Mouse (Mus musculus): ENCODE results near the gene 2210011C24Rik. TPM values are rescaled to one million over a fixed set of nuclear protein-coding genes. Genes with fewer than 3 reads are reported as not detected.

The 2210011C24Rik gene
- polyA plus RNA-seq, 2 experiments, result 1.1 to 2.0 TPM

DNA sequence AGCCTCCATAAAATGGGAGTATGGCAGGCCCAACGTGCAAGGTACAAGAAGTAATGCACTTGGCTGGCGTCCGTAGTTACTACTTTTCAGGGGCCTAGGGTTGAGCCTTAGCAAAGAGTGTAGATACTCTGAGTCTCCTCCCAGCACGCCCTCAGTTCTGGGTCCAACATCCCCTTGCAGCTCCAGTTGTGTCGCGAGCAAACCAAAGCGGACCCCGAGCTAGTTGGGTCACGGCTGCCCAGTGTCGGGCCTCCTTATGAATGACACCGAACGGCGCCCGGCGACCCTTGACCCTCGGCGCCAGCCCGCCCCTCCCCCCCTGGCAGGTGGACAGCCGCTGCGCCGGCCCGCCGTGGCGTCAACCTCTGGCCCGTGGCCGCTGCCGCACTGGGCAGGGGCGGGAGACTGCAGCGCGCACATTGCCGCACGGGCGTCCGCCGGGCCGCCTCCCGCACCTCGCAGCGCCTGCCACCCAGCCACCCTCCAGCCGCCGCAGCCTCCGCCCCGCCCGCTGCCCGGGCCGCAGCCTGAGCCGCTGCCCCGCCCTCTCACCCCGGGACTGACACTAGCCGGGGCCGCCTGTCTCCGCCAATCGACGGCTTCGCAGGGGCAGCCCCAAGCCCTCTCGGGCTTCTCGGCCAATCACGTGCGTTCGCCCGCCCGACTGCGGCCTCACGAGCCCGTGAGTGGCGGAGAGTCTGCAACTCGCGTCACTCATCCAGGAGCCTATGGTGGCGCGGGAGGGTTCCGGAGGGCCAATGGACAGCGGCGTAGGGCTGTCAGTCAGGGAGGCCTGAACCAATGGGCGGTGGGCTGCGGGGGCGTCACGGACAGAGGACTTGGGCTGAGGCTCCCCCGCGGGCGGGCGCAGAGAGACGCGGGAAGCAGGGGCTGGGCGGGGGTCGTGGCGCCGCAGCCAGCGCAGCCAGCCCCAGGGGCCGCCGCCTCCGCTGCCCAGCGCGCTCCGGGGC, 39.5 kb downstream of the 2210011C24Rik start, which contains the start of gene Prkaca:
TSS of gene Prkaca (plus strand) at position 844 of the 971 bp plus-strand sequence.
- under 1% methylated on average over 42 of the region's 94 CpGs for WGBS

DNA sequence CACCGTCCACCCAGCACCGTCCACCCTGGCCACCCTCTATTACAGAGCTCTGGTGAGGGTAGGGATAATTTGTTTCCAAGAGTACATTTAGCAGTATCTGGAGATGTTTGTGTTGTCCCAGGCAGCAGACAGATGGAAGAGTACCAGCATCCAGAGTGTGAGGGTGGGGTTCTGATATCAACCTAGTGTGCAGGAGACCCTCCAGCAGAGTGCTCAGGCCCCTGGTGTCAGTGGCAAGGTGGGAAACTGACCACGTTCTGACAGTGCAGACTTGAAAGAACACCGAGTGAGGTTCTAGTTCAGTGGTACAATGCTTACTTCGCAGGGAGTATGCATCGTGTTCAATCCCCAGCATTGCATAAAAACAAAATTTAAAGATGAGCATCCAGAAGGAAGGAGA, 40.3 kb downstream of the 2210011C24Rik start:
- Histone ChIP-seq H3K9ac (ENCODE audit: low read depth, low read length, severe bottlenecking) (peak overlapping the region; percentile 75; the same call in 1 of the 2 replicates), H3K27ac (replicated peaks; ENCODE audit: low read depth, low read length) (no peak overlapping the region), H3K4me2 (replicated peaks; ENCODE audit: low read depth, low read length, severe bottlenecking) (peak overlapping the region; percentile 74; the same call in 1 of the 2 replicates), H3K9me3 (ENCODE audit: control insufficient read depth, low read length) (no peaks in the 10 kb centered on the region), H3K36me3 (ENCODE audit: control insufficient read depth, insufficient read depth, low read length) (peaks cover 31% of the 10 kb centered on the region; the same call in 1 of the 2 replicates), H3K27me3 (ENCODE audit: control insufficient read depth, insufficient read depth, low read length) (no peaks in the 10 kb centered on the region), H3K4me1 (ENCODE audit: control insufficient read depth, insufficient read depth, low read length) (peaks cover 9% of the 10 kb centered on the region), H3K4me3 (replicated peaks; ENCODE audit: low read length) (peak overlapping the region; percentile 84)
- TF ChIP-seq POLR2A (IDR thresholded peaks at IDR 0.05; ENCODE audit: borderline replicate concordance, extremely low read depth, insufficient read depth, insufficient read length), result no peak
- no peak for DNase-seq (ENCODE audit: low spot score)
- ATAC-seq (ENCODE audit: low FRiP score, low read depth), result no peak
- WGBS, result 79% methylated on average over 6 of the region's 6 CpGs

More for the DNA sequence above, 39.5 kb downstream of the 2210011C24Rik start, which contains the start of gene Prkaca:
- Histone ChIP-seq H3K4me2 (replicated peaks; ENCODE audit: low read depth, low read length, severe bottlenecking) (peak within 1 kb of the TSS; percentile 87), H3K4me1 (ENCODE audit: control insufficient read depth, insufficient read depth, low read length) (peaks cover 15% of the 10 kb centered on the region), H3K9ac (ENCODE audit: low read depth, low read length, severe bottlenecking) (peak within 1 kb of the TSS; percentile 77), H3K27ac (replicated peaks; ENCODE audit: low read depth, low read length) (peak within 1 kb of the TSS; percentile 38; the same call in 1 of the 2 replicates), H3K9me3 (ENCODE audit: control insufficient read depth, low read length) (no peaks in the 10 kb centered on the region), H3K4me3 (replicated peaks; ENCODE audit: low read length) (peak within 1 kb of the TSS; percentile 84), H3K36me3 (ENCODE audit: control insufficient read depth, insufficient read depth, low read length) (peaks cover 27% of the 10 kb centered on the region; the same call in 1 of the 2 replicates), H3K27me3 (ENCODE audit: control insufficient read depth, insufficient read depth, low read length) (no peaks in the 10 kb centered on the region)
- DNase-seq (ENCODE audit: low spot score) (peak; percentile 98), ATAC-seq (ENCODE audit: low FRiP score, low read depth) (peak; percentile 100)
- TF ChIP-seq POLR2A (IDR thresholded peaks at IDR 0.05; ENCODE audit: borderline replicate concordance, extremely low read depth, insufficient read depth, insufficient read length), result no peak

DNA sequence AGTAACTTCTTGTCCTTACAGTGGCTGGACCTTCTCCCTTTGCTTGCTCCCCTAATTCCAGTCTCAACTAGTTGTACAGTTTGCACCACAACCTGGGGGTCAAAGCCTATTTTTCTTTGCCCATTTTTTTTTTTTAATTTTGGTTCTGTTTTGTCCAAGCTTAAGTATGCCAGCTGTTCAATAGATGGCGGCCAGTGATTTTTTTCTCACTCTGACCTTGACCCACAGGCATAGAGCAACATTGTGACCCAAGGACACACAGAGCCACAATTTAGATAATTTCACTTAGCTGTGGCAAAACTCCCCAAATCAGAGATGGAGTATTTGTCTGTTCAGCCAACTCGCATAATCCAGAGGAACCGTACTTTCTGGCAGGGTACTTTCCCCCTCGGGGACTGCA, 40.9 kb downstream of the 2210011C24Rik start:
- no peak for TF ChIP-seq POLR2A (IDR thresholded peaks at IDR 0.05; ENCODE audit: borderline replicate concordance, extremely low read depth, insufficient read depth, insufficient read length)
- Histone ChIP-seq H3K27ac (replicated peaks; ENCODE audit: low read depth, low read length) (no peak overlapping the region), H3K9ac (ENCODE audit: low read depth, low read length, severe bottlenecking) (no peak overlapping the region), H3K27me3 (ENCODE audit: control insufficient read depth, insufficient read depth, low read length) (no peaks in the 10 kb centered on the region), H3K4me2 (replicated peaks; ENCODE audit: low read depth, low read length, severe bottlenecking) (no peak overlapping the region), H3K36me3 (ENCODE audit: control insufficient read depth, insufficient read depth, low read length) (peaks cover 30% of the 10 kb centered on the region; the same call in 1 of the 2 replicates), H3K4me1 (ENCODE audit: control insufficient read depth, insufficient read depth, low read length) (peaks cover 9% of the 10 kb centered on the region), H3K9me3 (ENCODE audit: control insufficient read depth, low read length) (no peaks in the 10 kb centered on the region), H3K4me3 (replicated peaks; ENCODE audit: low read length) (no peak overlapping the region)
- WGBS, result 89% methylated on average over 4 of the region's 4 CpGs
- ATAC-seq (ENCODE audit: low FRiP score, low read depth) (no peak), DNase-seq (ENCODE audit: low spot score) (no peak)

DNA sequence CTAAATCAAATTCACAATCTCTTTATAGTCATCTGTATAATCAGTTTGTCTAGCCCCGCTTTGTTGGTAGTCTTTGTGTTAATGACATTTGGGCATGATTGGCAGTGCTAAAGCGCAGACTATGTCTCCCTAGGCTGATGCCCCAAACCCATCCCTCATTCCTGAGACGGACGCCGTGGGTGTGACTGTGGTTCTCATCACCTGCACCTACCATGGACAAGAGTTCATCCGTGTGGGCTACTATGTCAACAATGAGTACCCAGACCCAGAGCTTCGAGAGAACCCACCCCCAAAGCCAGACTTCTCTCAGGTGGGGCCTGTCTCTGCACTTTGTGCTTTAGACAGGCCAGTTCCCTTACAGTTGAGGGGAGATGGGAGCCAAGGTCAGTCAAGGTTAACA, 44.3 kb downstream of the 2210011C24Rik start:
- no peaks in the 10 kb centered on the region for H3K4me1 ChIP-seq (ENCODE audit: control insufficient read depth, insufficient read depth, low read length)
- WGBS, result 93% methylated on average over 7 of the region's 7 CpGs
- H3K27ac ChIP-seq (replicated peaks; ENCODE audit: low read depth, low read length), result no peak overlapping the region
- peaks cover 27% of the 10 kb centered on the region; the same call in 1 of the 2 replicates for H3K36me3 ChIP-seq (ENCODE audit: control insufficient read depth, insufficient read depth, low read length)
- H3K27me3 ChIP-seq (ENCODE audit: control insufficient read depth, insufficient read depth, low read length), result no peaks in the 10 kb centered on the region
- DNase-seq (ENCODE audit: low spot score) (no peak), ATAC-seq (ENCODE audit: low FRiP score, low read depth) (no peak)
- H3K4me2 ChIP-seq (replicated peaks; ENCODE audit: low read depth, low read length, severe bottlenecking), result no peak overlapping the region
- H3K9me3 ChIP-seq (ENCODE audit: control insufficient read depth, low read length), result no peaks in the 10 kb centered on the region
- H3K4me3 ChIP-seq (replicated peaks; ENCODE audit: low read length), result no peak overlapping the region
- no peak for TF ChIP-seq POLR2A (IDR thresholded peaks at IDR 0.05; ENCODE audit: borderline replicate concordance, extremely low read depth, insufficient read depth, insufficient read length)
- H3K9ac ChIP-seq (ENCODE audit: low read depth, low read length, severe bottlenecking), result no peak overlapping the region

DNA sequence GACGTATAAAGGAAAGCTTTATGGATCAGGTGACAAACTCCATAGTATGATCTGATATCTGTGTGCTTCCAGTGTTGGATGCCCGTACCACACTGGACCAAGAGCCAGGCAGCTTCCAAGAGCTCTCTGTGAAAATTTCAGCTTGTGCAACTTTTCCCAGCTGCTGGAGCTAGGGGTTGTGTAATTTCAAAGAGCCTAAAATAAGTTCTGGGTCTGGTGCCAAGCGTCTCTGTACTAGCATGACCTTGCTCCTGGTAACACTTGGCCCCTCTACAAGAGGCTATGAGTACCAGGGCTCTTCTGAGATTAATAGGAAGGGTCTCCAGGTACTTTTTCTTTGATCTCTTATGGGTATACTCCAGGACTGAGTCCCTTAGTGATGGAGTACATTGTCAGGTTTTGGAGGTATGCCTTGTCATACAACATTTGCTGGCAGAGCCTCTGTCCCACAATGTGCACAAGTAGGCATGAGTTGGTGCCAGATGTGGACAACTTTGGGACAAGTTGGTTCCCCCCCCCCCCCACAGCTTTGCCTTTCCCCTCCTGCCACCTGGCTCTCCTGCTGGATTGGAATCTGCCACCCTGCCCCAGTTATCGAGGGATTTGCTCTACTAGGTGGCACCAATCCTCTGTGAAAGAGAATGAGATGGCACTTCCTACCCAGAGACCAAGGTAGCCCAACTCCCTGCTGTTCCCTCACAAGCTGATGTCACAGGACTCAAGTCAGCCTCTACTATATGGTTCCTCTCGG, 47.8 kb downstream of the 2210011C24Rik start:
- ATAC-seq (ENCODE audit: low FRiP score, low read depth) (no peak; the same call in 1 of the 2 replicates), DNase-seq (ENCODE audit: low spot score) (no peak)
- Histone ChIP-seq H3K9me3 (ENCODE audit: control insufficient read depth, low read length) (no peaks in the 10 kb centered on the region), H3K36me3 (ENCODE audit: control insufficient read depth, insufficient read depth, low read length) (peaks cover 18% of the 10 kb centered on the region; the same call in 1 of the 2 replicates), H3K27me3 (ENCODE audit: control insufficient read depth, insufficient read depth, low read length) (no peaks in the 10 kb centered on the region), H3K4me1 (ENCODE audit: control insufficient read depth, insufficient read depth, low read length) (no peaks in the 10 kb centered on the region), H3K4me3 (replicated peaks; ENCODE audit: low read length) (no peak overlapping the region), H3K4me2 (replicated peaks; ENCODE audit: low read depth, low read length, severe bottlenecking) (no peak overlapping the region), H3K9ac (ENCODE audit: low read depth, low read length, severe bottlenecking) (no peak overlapping the region), H3K27ac (replicated peaks; ENCODE audit: low read depth, low read length) (no peak overlapping the region)
- TF ChIP-seq POLR2A (IDR thresholded peaks at IDR 0.05; ENCODE audit: borderline replicate concordance, extremely low read depth, insufficient read depth, insufficient read length), result no peak
- WGBS, result 82% methylated on average over 5 of the region's 5 CpGs

MicroRNAs encoded within 50 kb of the gene (microRNA counts, 519-probe panel; counts per million panel counts)
- microRNA mmu-miR-1199, result not detected

Small RNA genes within 50 kb of the gene (microRNA-seq; reads per million reads assigned to microRNA genes)
- gene Mir1199, result not detected
- gene Mir8111, result 0.69 reads per million

Other genes with a start within 250 kb of the 2210011C24Rik start
- 123 and 177 TPM in 2 replicates for gene Adgrl1, start 112.1 kb downstream of the 2210011C24Rik start, polyA plus RNA-seq (2012; rRNA removed)
- gene Adgrl1, start 112.1 kb downstream of the 2210011C24Rik start, polyA plus RNA-seq (2014; fragmentation: Nextera tagmentation; extraction: Ambion mirVana), result 38.5 and 45.3 TPM in 2 replicates
- 0.63 and 0.69 TPM in 2 replicates for gene Gm10644, start 57.0 kb downstream of the 2210011C24Rik start, polyA plus RNA-seq (2012; rRNA removed)
- 0.48 and 0.53 TPM in 2 replicates for gene Gm10644, start 57.0 kb downstream of the 2210011C24Rik start, polyA plus RNA-seq (2014; fragmentation: Nextera tagmentation; extraction: Ambion mirVana)
- gene Asf1b, start 56.7 kb downstream of the 2210011C24Rik start, polyA plus RNA-seq (2012; rRNA removed), result 70.4 and 76.2 TPM in 2 replicates
- 56.0 and 61.2 TPM in 2 replicates for gene Asf1b, start 56.7 kb downstream of the 2210011C24Rik start, polyA plus RNA-seq (2014; fragmentation: Nextera tagmentation; extraction: Ambion mirVana)
- 132 and 141 TPM in 2 replicates for gene Prkaca, start 39.2 kb downstream of the 2210011C24Rik start, polyA plus RNA-seq (2012; rRNA removed)
- 151 and 158 TPM in 2 replicates for gene Prkaca, start 39.2 kb downstream of the 2210011C24Rik start, polyA plus RNA-seq (2014; fragmentation: Nextera tagmentation; extraction: Ambion mirVana)
- gene Samd1, start 14.5 kb downstream of the 2210011C24Rik start, polyA plus RNA-seq (2012; rRNA removed), result 99.8 and 111 TPM in 2 replicates
- 17.2 and 17.4 TPM in 2 replicates for gene Samd1, start 14.5 kb downstream of the 2210011C24Rik start, polyA plus RNA-seq (2014; fragmentation: Nextera tagmentation; extraction: Ambion mirVana)
- gene 1700067K01Rik, start 10.7 kb downstream of the 2210011C24Rik start, polyA plus RNA-seq (2012; rRNA removed), result 0.72 and 0.73 TPM in 2 replicates
- 1.6 and 2.3 TPM in 2 replicates for gene 1700067K01Rik, start 10.7 kb downstream of the 2210011C24Rik start, polyA plus RNA-seq (2014; fragmentation: Nextera tagmentation; extraction: Ambion mirVana)
- gene Palm3, start 9.3 kb upstream of the 2210011C24Rik start, polyA plus RNA-seq (2012; rRNA removed), result 4.5 and 8.6 TPM in 2 replicates
- gene Palm3, start 9.3 kb upstream of the 2210011C24Rik start, polyA plus RNA-seq (2014; fragmentation: Nextera tagmentation; extraction: Ambion mirVana), result 3.0 and 4.6 TPM in 2 replicates
- 2.1 and 2.3 TPM in 2 replicates for gene Il27ra, start 30.4 kb upstream of the 2210011C24Rik start, polyA plus RNA-seq (2012; rRNA removed)
- 0.78 and 0.79 TPM in 2 replicates for gene Il27ra, start 30.4 kb upstream of the 2210011C24Rik start, polyA plus RNA-seq (2014; fragmentation: Nextera tagmentation; extraction: Ambion mirVana)
- not detected in 2 replicates for gene Rln3, start 32.8 kb upstream of the 2210011C24Rik start, polyA plus RNA-seq (2012; rRNA removed)
- not detected in 2 replicates for gene Rln3, start 32.8 kb upstream of the 2210011C24Rik start, polyA plus RNA-seq (2014; fragmentation: Nextera tagmentation; extraction: Ambion mirVana)
- 2.2 and 2.6 TPM in 2 replicates for gene Gm10643, start 53.0 kb upstream of the 2210011C24Rik start, polyA plus RNA-seq (2012; rRNA removed)
- 2.0 and 2.1 TPM in 2 replicates for gene Gm10643, start 53.0 kb upstream of the 2210011C24Rik start, polyA plus RNA-seq (2014; fragmentation: Nextera tagmentation; extraction: Ambion mirVana)
- 30.4 and 39.4 TPM in 2 replicates for gene Rfx1, start 54.7 kb upstream of the 2210011C24Rik start, polyA plus RNA-seq (2012; rRNA removed)
- 9.8 and 12.8 TPM in 2 replicates for gene Rfx1, start 54.7 kb upstream of the 2210011C24Rik start, polyA plus RNA-seq (2014; fragmentation: Nextera tagmentation; extraction: Ambion mirVana)
- 79.5 and 103 TPM in 2 replicates for gene Dcaf15, start 92.6 kb upstream of the 2210011C24Rik start, polyA plus RNA-seq (2012; rRNA removed)
- 8.7 and 11.5 TPM in 2 replicates for gene Dcaf15, start 92.6 kb upstream of the 2210011C24Rik start, polyA plus RNA-seq (2014; fragmentation: Nextera tagmentation; extraction: Ambion mirVana)
- gene Podnl1, start 113.8 kb upstream of the 2210011C24Rik start, polyA plus RNA-seq (2012; rRNA removed), result 4.9 and 6.7 TPM in 2 replicates
- gene Podnl1, start 113.8 kb upstream of the 2210011C24Rik start, polyA plus RNA-seq (2014; fragmentation: Nextera tagmentation; extraction: Ambion mirVana), result 1.3 and 1.5 TPM in 2 replicates
- 30.9 and 34.3 TPM in 2 replicates for gene Cc2d1a, start 135.8 kb upstream of the 2210011C24Rik start, polyA plus RNA-seq (2012; rRNA removed)
- 21.6 and 22.9 TPM in 2 replicates for gene Cc2d1a, start 135.8 kb upstream of the 2210011C24Rik start, polyA plus RNA-seq (2014; fragmentation: Nextera tagmentation; extraction: Ambion mirVana)
- gene 4930432K21Rik, start 135.9 kb upstream of the 2210011C24Rik start, polyA plus RNA-seq (2012; rRNA removed), result 1.7 TPM in 2 replicates
- gene 4930432K21Rik, start 135.9 kb upstream of the 2210011C24Rik start, polyA plus RNA-seq (2014; fragmentation: Nextera tagmentation; extraction: Ambion mirVana), result 0.44 and 0.72 TPM in 2 replicates
- gene Nanos3, start 173.0 kb upstream of the 2210011C24Rik start, polyA plus RNA-seq (2012; rRNA removed), result 3.0 and 4.8 TPM in 2 replicates
- 5.4 and 5.8 TPM in 2 replicates for gene Nanos3, start 173.0 kb upstream of the 2210011C24Rik start, polyA plus RNA-seq (2014; fragmentation: Nextera tagmentation; extraction: Ambion mirVana)
- gene Zswim4, start 224.9 kb upstream of the 2210011C24Rik start, polyA plus RNA-seq (2012; rRNA removed), result 23.8 and 35.1 TPM in 2 replicates
- 13.9 and 17.1 TPM in 2 replicates for gene Zswim4, start 224.9 kb upstream of the 2210011C24Rik start, polyA plus RNA-seq (2014; fragmentation: Nextera tagmentation; extraction: Ambion mirVana)
- gene D8Ertd738e, start 237.5 kb upstream of the 2210011C24Rik start, polyA plus RNA-seq (2012; rRNA removed), result 173 and 221 TPM in 2 replicates
- 374 and 380 TPM in 2 replicates for gene D8Ertd738e, start 237.5 kb upstream of the 2210011C24Rik start, polyA plus RNA-seq (2014; fragmentation: Nextera tagmentation; extraction: Ambion mirVana)
- 49.3 and 107 TPM in 2 replicates for gene Mri1, start 245.2 kb upstream of the 2210011C24Rik start, polyA plus RNA-seq (2012; rRNA removed)
- 58.1 and 60.4 TPM in 2 replicates for gene Mri1, start 245.2 kb upstream of the 2210011C24Rik start, polyA plus RNA-seq (2014; fragmentation: Nextera tagmentation; extraction: Ambion mirVana)

Measured in limb, embryonic 14.5 days (tissue).